Mouse (Mus musculus) forebrain, embryonic 13.5 days (tissue): ENCODE data around the gene Scamp4. TPM values are rescaled to one million over a fixed set of nuclear protein-coding genes. Genes with fewer than 3 reads are reported as not detected.

Experiments used
- ATAC-seq: fragments of 200-750 bp; cut with Nextera tagmentation; 2 replicates; pipeline ENCODE4 v1.8.0; 2017
- H3K27ac ChIP-seq: fragments of 300-500 bp; sonication (generic); 2 replicates; pipeline ENCODE4 v1.5.1; 2015; ENCODE audit warnings: inconsistent platforms, mild to moderate bottlenecking, moderate library complexity
- H3K27me3 ChIP-seq: fragments of 300-500 bp; sonication (generic); 2 replicates; pipeline ENCODE4 v1.6.1; 2015; ENCODE audit warnings: mild to moderate bottlenecking, inconsistent platforms
- H3K36me3 ChIP-seq: fragments of 300-500 bp; sonication (generic); 2 replicates; pipeline ENCODE4 v1.6.1; 2015; ENCODE audit warnings: mild to moderate bottlenecking, inconsistent platforms; ENCODE audit not compliant: poor library complexity, severe bottlenecking
- H3K4me1 ChIP-seq: fragments of 300-500 bp; sonication (generic); 2 replicates; pipeline ENCODE4 v1.6.1; 2015; ENCODE audit warnings: inconsistent platforms
- H3K4me2 ChIP-seq: fragments of 300-500 bp; sonication (generic); 2 replicates; pipeline ENCODE4 v1.6.1; 2015; ENCODE audit warnings: inconsistent platforms, mild to moderate bottlenecking, moderate library complexity
- H3K4me3 ChIP-seq: fragments of 300-500 bp; sonication (generic); 2 replicates; pipeline ENCODE4 v1.5.1; 2015; ENCODE audit warnings: mild to moderate bottlenecking, inconsistent platforms
- H3K9ac ChIP-seq: fragments of 300-500 bp; sonication (generic); 2 replicates; pipeline ENCODE4 v1.6.1; 2015; ENCODE audit warnings: mild to moderate bottlenecking, inconsistent platforms
- H3K9me3 ChIP-seq: fragments of 300-500 bp; sonication (generic); replicated peaks from 2 replicates; pipeline ENCODE4 v1.6.1; 2016; ENCODE audit warnings: inconsistent platforms
- WGBS: fragments of 180-500 bp; shearing (Covaris S2); methylation state at CpG from one replicate; pipeline ENCODE4 v1.1.7; 2015; 5-methylcytosine and 5-hydroxymethylcytosine counted together
- polyA plus RNA-seq: library from polyadenylated mRNA; unstranded; fragments of >200 nt; fragmentation: Nextera tagmentation; extraction: Ambion mirVana; gene quantifications from 2 replicates; pipeline ENCODE4 v1.2.1, GENCODE M21; 2015

The Scamp4 gene
- polyA plus RNA-seq, 1 experiment from 2014 or later, result 56.7 TPM

DNA sequence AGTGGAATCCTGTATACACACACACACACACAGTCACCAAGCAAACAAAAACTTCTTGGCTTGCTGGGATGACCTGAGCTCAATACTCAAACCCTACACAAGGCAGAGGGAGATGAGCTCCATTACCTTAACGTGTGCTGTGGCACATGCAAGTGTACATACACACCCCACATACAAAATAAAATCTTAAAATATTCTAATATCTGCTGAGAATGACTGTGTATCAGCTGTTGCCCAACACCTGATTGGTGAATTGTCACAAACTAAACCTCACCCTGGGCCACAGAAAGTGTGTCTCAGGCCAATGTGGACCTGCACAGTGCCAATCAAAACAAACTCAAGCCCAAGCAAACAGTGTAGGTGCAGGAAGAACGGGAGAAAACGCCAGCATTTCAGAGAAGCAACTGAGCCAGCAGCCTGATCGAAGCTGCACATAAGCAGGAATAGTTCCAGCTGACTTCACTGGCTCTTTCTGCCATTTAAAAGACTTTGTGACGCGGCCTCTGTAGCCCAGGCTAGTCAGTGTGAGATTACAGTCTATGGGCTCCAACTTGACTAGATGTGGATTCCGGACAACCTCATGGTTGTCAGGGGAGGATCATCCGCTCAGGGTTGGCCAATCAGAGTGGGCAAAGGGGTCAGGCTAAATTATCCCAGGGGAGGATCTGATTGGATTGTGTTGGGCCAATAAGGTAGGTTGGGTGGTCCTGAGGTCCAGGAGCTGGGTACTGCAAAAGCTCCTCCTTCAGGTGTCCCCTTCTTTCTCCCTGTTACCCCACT lies 17.0 kb downstream of the Scamp4 start:
- peaks cover 24% of the 10 kb centered on the region for H3K4me1 ChIP-seq
- H3K36me3 ChIP-seq, result peaks cover 15% of the 10 kb centered on the region
- no peak overlapping the region for H3K4me2 ChIP-seq
- H3K27me3 ChIP-seq, result no peaks in the 10 kb centered on the region
- 37% methylated on average over 8 of the region's 8 CpGs for WGBS
- no peak for ATAC-seq
- H3K9ac ChIP-seq, result no peak overlapping the region
- H3K4me3 ChIP-seq, result no peak overlapping the region
- H3K9me3 ChIP-seq, result no peaks in the 10 kb centered on the region
- H3K27ac ChIP-seq, result no peak overlapping the region

DNA sequence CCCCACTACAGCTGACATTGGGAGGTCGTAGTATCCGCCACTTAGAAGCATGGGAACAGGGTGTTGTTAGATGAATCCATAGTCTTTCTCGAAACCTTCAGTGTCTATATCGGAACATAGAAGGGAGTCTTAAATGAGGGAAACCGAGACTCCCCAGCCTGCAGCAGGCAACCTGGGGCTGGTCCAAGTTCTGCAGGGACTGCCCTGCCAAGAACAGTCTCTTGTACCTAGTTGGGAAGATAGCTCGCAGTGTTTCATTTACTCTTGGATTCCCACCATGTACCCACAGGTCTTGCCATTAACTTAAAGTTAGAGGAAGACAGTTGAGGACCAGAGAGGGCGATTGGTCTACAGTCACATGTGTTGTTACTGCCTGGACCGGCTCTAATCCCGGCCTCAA lies 17.7 kb downstream of the Scamp4 start:
- Histone ChIP-seq H3K27me3 (no peaks in the 10 kb centered on the region), H3K4me1 (peaks cover 32% of the 10 kb centered on the region), H3K4me3 (no peak overlapping the region), H3K9me3 (no peaks in the 10 kb centered on the region), H3K9ac (no peak overlapping the region), H3K4me2 (no peak overlapping the region), H3K36me3 (peaks cover 8% of the 10 kb centered on the region), H3K27ac (no peak overlapping the region)
- ATAC-seq, result no peak
- 88% methylated on average over 9 of the region's 9 CpGs for WGBS

DNA sequence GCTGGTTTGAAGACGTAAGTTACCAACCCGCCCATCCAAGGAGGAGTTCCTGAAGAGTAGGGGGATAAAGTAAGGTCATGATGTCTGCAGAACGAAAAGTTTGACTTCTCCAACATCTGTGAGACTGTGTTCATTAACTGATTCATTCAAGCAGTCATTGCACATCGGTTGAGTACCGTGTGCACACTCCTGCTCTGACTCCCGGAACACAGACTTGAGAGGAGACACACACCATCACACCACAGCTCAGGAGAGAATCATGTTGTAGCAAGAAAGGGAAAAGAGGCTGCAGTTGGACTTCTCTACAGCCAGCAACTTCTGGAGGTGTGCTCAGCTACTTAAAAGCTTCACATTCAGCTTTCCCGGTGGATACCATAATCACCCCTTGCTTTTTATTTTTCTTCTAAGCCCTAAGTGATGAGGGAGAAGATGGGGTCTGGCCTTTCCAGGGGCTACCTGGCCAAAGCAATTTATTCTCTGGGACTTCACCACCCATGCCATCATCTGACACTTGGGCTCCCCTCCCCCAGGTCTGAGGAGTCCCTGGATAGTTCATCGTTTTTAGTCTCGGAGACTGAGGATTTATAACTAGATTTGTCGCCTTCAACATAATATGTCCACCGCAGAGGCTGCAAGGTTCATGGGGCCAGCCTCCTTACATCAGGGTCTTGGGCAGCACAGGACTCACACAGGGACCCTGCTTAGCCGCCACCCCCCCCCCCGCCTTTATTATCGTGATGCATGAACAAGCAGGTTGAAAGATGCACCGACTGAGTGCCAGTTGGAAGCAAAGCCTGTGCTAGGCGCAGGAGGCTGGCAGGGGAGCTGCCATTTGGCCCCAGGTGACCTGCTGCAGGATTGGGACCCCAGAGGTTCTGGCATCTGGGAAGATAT lies 18.4 kb downstream of the Scamp4 start:
- Histone ChIP-seq H3K4me2 (peak overlapping the region; percentile 99), H3K4me1 (peaks cover 36% of the 10 kb centered on the region), H3K4me3 (peak overlapping the region; percentile 88), H3K27me3 (no peaks in the 10 kb centered on the region), H3K9me3 (no peaks in the 10 kb centered on the region), H3K36me3 (peaks cover 2% of the 10 kb centered on the region; the same call in 1 of the 2 replicates), H3K27ac (peak overlapping the region; percentile 95), H3K9ac (peak overlapping the region; percentile 67)
- WGBS, result 56% methylated on average over 16 of the region's 16 CpGs
- ATAC-seq, result no peak

DNA sequence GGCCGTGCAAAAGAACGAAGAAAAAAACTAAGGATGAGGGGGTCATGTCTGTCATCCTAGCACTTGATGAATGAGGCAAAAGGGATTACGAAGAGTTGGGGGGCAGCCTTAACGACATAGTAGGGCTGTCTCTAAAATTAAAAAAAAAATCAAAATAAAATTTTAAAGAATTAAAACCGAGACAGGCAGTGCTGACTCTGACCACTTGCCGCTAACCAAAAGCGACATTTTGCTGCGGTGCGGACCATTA lies 18.9 kb downstream of the Scamp4 start:
- H3K4me2 ChIP-seq, result peak overlapping the region; percentile 99
- peak overlapping the region; percentile 88 for H3K4me3 ChIP-seq
- H3K4me1 ChIP-seq, result peaks cover 36% of the 10 kb centered on the region
- peak overlapping the region; percentile 95 for H3K27ac ChIP-seq
- ATAC-seq, result peak; percentile 2; the same call in 1 of the 2 replicates
- H3K9ac ChIP-seq, result peak overlapping the region; percentile 67
- WGBS, result 4% methylated on average over 9 of the region's 9 CpGs
- no peaks in the 10 kb centered on the region for H3K9me3 ChIP-seq
- no peaks in the 10 kb centered on the region for H3K27me3 ChIP-seq
- no peaks in the 10 kb centered on the region for H3K36me3 ChIP-seq

DNA sequence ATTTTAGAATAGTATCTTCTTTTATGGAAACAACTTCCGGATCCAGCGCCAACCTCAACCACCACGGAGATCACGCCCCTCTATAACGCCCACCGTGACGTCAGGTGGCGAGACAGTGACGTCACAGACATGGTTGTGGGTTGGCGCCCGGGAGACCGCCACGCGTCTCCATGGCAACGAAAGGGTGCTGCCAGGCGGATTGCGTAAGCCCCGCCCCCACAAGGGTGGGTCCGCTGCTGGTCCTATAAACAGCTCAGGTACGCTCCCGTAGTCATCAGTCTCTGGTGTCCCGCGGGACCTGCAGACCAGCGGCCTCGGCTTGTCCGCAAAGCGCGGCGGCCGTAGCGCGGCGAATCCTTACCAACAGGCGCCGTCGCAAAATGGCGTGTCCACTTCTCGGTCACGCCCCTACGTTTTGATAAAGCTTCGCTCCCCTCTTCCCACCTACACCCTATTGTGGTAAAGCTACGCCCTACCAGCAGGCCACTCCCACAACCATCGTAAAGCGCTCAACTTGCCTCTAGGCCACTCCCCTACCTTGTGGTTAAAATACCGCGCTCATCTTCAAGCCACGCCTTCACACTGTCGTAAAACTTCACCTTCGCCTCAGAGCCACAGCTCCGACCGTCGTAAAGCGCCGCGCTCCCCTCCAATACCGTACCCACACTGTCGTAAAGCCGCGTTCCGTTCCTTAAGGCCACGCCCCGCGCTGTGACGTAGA lies 19.4 kb downstream of the Scamp4 start:
- H3K36me3 ChIP-seq, result no peaks in the 10 kb centered on the region
- peak overlapping the region; percentile 88 for H3K4me3 ChIP-seq
- no peaks in the 10 kb centered on the region for H3K9me3 ChIP-seq
- H3K9ac ChIP-seq, result peak overlapping the region; percentile 93
- H3K27me3 ChIP-seq, result no peaks in the 10 kb centered on the region
- peak overlapping the region; percentile 95 for H3K27ac ChIP-seq
- H3K4me2 ChIP-seq, result peak overlapping the region; percentile 99
- WGBS, result under 1% methylated on average over 64 of the region's 64 CpGs
- peak; percentile 96 for ATAC-seq
- H3K4me1 ChIP-seq, result peaks cover 36% of the 10 kb centered on the region

DNA sequence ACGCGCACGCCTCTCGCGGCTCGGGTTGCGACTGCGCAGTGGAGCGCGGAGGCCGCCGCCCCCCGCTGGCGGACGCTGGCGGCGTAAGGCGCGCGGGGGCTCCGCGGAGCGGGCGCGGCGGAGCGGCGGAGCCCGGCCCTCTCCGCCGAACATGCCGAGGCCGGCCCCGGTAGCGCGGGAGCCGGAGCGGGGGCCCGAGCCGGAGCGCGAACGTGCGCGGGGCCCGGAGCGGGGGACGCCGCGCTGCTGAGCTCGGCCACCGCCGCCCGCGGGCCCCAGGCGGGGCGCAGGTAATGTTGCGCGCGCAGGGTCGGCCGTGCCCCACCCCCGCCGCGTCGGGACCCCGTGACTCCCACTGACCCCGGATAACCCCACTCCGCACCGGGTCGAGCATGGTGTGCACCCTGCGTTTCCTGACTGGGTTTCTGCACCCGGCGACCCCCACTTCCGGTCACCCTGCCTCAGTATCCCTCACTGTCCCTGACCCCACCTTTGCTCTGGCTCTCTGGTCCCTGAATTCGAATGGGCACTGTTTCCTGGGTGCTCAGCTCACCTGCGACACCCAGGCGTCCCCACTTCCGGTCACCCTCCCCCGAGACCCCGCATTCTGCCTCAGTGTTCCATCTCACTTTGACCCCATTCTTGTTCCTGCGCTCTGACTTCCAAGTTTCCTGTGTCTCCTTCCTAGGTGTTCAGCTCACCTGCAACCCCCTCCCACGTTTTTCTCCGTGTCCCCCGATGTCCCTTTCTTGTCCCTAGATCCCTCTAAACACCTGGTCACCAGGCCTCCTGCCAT lies 20.2 kb downstream of the Scamp4 start, which contains the start of gene Csnk1g2:
Gene Csnk1g2, plus strand, starts transcription at position 178 of the 796 bp plus-strand sequence.
- ATAC-seq, result peak; percentile 2
- WGBS, result under 1% methylated on average over 73 of the region's 85 CpGs

DNA sequence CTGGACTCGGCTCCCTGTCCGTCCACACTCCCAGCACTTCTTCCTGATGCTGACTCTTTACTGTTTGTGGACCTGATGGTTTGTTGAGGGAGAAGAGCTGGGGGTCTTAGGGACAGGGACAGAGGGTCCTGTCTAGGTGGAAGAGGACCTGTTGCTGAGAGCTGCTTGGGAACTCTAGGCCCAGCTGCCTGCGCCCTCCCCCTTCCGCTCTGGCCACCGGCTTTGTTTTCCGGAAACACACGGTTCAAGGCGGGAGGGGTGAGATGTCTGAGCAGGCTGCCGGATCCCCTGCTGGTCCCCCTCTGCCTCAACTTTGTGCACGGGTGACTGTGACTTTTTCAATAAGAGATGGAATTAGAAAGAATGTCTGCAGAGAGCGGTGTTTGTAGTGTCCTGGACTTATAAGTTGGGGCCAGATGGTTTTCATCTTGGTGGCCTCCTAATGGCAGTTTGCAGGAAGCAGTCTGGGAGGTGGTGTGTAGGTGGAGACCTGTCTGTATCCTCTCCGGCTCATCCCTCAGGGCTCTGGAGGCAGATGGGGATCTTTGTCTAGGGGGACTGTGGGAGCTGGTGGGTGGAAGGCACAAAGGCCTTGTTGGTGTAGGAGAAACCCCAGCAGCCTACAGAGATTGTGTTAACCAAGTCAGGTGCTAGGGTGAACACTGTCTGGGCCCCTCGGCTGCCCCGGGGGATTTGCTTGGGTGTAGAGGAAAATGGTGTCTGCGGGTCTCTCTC lies 21.0 kb downstream of the Scamp4 start:
- H3K4me3 ChIP-seq, result peak overlapping the region; percentile 88
- peak overlapping the region; percentile 78 for H3K27ac ChIP-seq
- no peaks in the 10 kb centered on the region for H3K9me3 ChIP-seq
- peaks cover 42% of the 10 kb centered on the region for H3K4me1 ChIP-seq
- peak overlapping the region; percentile 99 for H3K4me2 ChIP-seq
- H3K27me3 ChIP-seq, result no peaks in the 10 kb centered on the region
- peak overlapping the region; percentile 93 for H3K9ac ChIP-seq
- no peak for ATAC-seq
- no peaks in the 10 kb centered on the region for H3K36me3 ChIP-seq
- WGBS, result 19% methylated on average over 15 of the region's 15 CpGs

More for the DNA sequence above, 20.2 kb downstream of the Scamp4 start, which contains the start of gene Csnk1g2:
- Histone ChIP-seq H3K9ac (peak within 1 kb of the TSS; percentile 93), H3K27me3 (no peaks in the 10 kb centered on the region), H3K27ac (peak within 1 kb of the TSS; percentile 95), H3K4me1 (peaks cover 42% of the 10 kb centered on the region), H3K9me3 (no peaks in the 10 kb centered on the region), H3K4me3 (peak within 1 kb of the TSS; percentile 88), H3K4me2 (peak within 1 kb of the TSS; percentile 99), H3K36me3 (no peaks in the 10 kb centered on the region)

DNA sequence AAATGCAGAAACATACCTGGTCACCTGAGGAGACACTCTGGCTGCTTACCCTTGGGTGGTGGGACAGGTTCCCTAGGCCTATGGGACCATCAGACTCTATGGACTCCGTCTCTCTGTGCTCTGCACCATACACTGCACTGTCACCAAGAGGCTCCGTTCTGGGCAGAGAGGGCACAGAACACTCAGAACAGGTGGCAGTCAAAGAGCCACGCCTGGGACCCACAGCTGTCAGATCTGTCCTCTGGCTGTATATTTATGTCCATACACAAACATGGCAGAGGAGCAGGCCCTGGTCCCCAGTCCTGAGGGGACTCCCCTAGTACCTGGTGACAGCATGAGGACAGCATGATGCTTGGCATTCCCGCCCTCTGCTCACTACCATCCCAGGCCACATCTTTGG lies 23.1 kb downstream of the Scamp4 start:
- H3K9ac ChIP-seq, result 0 out of 2 replicates have a peak overlapping the region, but pooled peaks have one; percentile 93
- H3K27ac ChIP-seq, result no peak overlapping the region
- no peak for ATAC-seq
- H3K27me3 ChIP-seq, result no peaks in the 10 kb centered on the region
- peaks cover 42% of the 10 kb centered on the region for H3K4me1 ChIP-seq
- no peak overlapping the region for H3K4me3 ChIP-seq
- peaks cover 13% of the 10 kb centered on the region; the same call in 1 of the 2 replicates for H3K36me3 ChIP-seq
- no peak overlapping the region for H3K4me2 ChIP-seq
- no peaks in the 10 kb centered on the region for H3K9me3 ChIP-seq
- WGBS, result 94% methylated on average over 4 of the region's 4 CpGs

DNA sequence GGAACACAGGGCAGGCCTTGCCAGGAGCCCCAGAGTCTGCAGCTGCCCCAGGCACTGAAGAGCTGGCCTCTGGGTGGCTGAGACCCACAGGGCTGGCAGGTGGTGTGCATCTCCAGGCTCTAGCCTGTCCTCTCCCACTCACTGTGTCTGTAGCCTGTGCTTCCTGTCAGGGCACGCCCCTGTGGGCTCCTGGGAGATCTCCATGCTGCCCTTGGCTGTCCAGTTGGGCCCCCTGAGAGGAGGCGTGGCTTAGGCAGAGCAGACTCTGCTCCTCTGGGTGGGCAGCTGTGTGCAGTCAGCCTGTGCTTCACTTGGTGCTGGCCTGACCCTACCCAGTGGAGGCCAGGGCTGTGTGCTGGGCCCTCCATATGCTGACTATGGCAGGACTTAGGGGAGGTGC lies 25.0 kb downstream of the Scamp4 start:
- Histone ChIP-seq H3K9ac (no peak overlapping the region), H3K9me3 (no peaks in the 10 kb centered on the region), H3K4me2 (no peak overlapping the region), H3K36me3 (peaks cover 13% of the 10 kb centered on the region; the same call in 1 of the 2 replicates), H3K4me3 (no peak overlapping the region), H3K27me3 (no peaks in the 10 kb centered on the region), H3K4me1 (peaks cover 34% of the 10 kb centered on the region), H3K27ac (no peak overlapping the region)
- WGBS, result 69% methylated on average over 2 of the region's 2 CpGs
- ATAC-seq, result no peak

DNA sequence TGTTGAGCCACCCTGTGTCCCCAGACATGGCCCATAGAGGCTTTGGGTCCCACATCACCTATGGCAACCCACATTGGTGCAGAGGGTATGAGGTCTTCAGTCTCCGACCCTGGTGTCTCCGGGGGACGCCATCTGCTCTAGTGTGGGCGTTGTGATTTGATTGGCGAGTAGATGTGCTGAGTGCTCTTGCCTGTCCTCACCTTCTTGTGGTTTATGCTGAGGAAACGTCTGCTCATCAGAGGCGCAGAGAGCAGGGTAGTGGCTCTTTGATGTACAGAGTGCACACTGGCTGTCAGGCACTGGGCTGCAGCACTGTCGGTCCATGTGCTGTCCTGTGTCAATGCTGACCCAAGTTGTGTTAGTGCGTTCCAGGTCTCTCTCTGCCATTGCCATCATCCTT lies 26.3 kb downstream of the Scamp4 start:
- no peaks in the 10 kb centered on the region for H3K9me3 ChIP-seq
- H3K4me2 ChIP-seq, result no peak overlapping the region
- H3K4me1 ChIP-seq, result peaks cover 25% of the 10 kb centered on the region
- H3K4me3 ChIP-seq, result no peak overlapping the region
- no peak for ATAC-seq
- peaks cover 15% of the 10 kb centered on the region for H3K36me3 ChIP-seq
- no peak overlapping the region for H3K27ac ChIP-seq
- WGBS, result 89% methylated on average over 9 of the region's 9 CpGs
- H3K27me3 ChIP-seq, result no peaks in the 10 kb centered on the region
- H3K9ac ChIP-seq, result no peak overlapping the region

DNA sequence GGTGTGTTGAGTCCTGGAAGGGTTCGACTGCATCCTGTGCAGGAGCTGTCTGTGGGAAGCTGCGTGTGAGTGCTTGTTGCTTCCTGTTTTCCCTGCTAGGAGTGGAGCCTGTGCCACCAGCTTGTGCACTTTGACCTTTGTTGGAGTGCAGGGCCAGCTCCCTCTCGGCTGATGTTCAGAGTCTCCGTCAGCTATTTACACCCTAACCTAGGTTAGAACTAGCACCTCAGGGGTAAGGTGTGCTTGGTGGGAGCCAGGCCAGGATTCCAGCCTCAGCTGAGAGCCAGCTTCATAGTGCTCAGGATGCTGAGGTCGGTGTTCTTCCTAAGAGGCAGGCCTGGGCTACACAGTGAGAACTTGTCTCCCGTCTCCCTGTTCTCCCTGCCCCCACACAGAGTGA lies 32.7 kb downstream of the Scamp4 start:
- no peaks in the 10 kb centered on the region for H3K9me3 ChIP-seq
- no peak overlapping the region for H3K27ac ChIP-seq
- H3K4me2 ChIP-seq, result no peak overlapping the region
- ATAC-seq, result no peak
- peaks cover 68% of the 10 kb centered on the region for H3K36me3 ChIP-seq
- no peak overlapping the region for H3K9ac ChIP-seq
- no peak overlapping the region for H3K4me3 ChIP-seq
- no peaks in the 10 kb centered on the region for H3K27me3 ChIP-seq
- 93% methylated on average over 6 of the region's 6 CpGs for WGBS
- no peaks in the 10 kb centered on the region for H3K4me1 ChIP-seq
